Mouse (Mus musculus) kidney, embryonic 16.5 days (tissue): ENCODE measurements around the gene Spock1. TPM values are rescaled to one million over a fixed set of nuclear protein-coding genes. Genes with fewer than 3 reads are reported as not detected.

ENCODE experiments used
- ATAC-seq: fragments of 200-750 bp; cut with Nextera tagmentation; 2 replicates; pipeline ENCODE4 v1.8.0; 2017; ENCODE audit warnings: moderate TSS enrichment; ENCODE audit not compliant: low FRiP score, low TSS enrichment
- H3K27ac ChIP-seq: fragments of 300-500 bp; sonication (generic); 2 replicates; pipeline ENCODE4 v1.5.1; 2014; ENCODE audit warnings: low read length
- H3K27me3 ChIP-seq: fragments of 300-500 bp; sonication (generic); 2 replicates; pipeline ENCODE4 v1.6.1; 2014; ENCODE audit warnings: low read length, control low read depth, mixed read lengths; ENCODE audit not compliant: insufficient read depth
- H3K36me3 ChIP-seq: fragments of 300-500 bp; sonication (generic); 2 replicates; pipeline ENCODE4 v1.6.1; 2014; ENCODE audit warnings: low read length, control low read depth, mixed read lengths; ENCODE audit not compliant: insufficient read depth
- H3K4me1 ChIP-seq: fragments of 300-500 bp; sonication (generic); 2 replicates; pipeline ENCODE4 v1.6.1; 2014; ENCODE audit warnings: low read length, control low read depth, mixed read lengths; ENCODE audit not compliant: insufficient read depth
- H3K4me2 ChIP-seq: fragments of 300-500 bp; sonication (generic); replicated peaks from 2 replicates; pipeline ENCODE4 v1.6.1; 2014; ENCODE audit warnings: low read depth, low read length
- H3K4me3 ChIP-seq: fragments of 300-500 bp; sonication (generic); 2 replicates; pipeline ENCODE4 v1.5.1; 2014; ENCODE audit warnings: mild to moderate bottlenecking, low read length
- H3K9ac ChIP-seq: fragments of 300-500 bp; sonication (generic); replicated peaks from 2 replicates; pipeline ENCODE4 v1.6.1; 2014; ENCODE audit warnings: low read length
- H3K9me3 ChIP-seq: fragments of 300-500 bp; sonication (generic); 2 replicates; pipeline ENCODE4 v1.6.1; 2016; ENCODE audit warnings: low read length, control low read depth
- WGBS: fragments of 180-500 bp; shearing (Covaris S2); extraction: QIAGEN DNeasy Blood & Tissue Kit; methylation state at CpG from one replicate; pipeline ENCODE4 v1.1.7; 2014; 5-methylcytosine and 5-hydroxymethylcytosine counted together
- polyA plus RNA-seq: library from polyadenylated mRNA; unstranded; fragments of >200 nt; fragmentation: Nextera tagmentation; extraction: Ambion mirVana; gene quantifications from 2 replicates; pipeline ENCODE4 v1.2.1, GENCODE M21; 2015

The Spock1 gene
- polyA plus RNA-seq, 1 experiment from 2014 or later = 0.59 TPM

DNA sequence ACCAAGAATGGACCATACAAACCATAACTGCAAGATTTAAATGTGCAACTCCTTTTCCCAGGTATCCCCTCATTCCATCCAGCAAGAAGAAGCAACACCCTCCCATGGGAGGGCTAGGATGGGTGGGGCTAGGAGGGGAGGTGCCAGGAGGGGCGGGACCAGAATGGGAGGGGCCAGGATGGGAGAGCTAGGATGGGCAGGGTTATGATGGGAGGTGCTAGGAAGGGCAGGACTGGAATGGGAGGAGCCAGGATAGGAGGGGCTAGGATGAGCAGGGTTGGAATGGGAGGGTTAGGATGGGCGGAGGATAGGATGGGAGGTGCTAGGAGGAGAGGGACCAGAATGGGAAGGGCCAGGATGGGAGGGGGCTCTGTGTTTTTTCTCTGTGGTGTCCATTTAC, 175.9 kb downstream of the Spock1 start:
- WGBS = 55% methylated on average over 2 of the region's 2 CpGs

DNA sequence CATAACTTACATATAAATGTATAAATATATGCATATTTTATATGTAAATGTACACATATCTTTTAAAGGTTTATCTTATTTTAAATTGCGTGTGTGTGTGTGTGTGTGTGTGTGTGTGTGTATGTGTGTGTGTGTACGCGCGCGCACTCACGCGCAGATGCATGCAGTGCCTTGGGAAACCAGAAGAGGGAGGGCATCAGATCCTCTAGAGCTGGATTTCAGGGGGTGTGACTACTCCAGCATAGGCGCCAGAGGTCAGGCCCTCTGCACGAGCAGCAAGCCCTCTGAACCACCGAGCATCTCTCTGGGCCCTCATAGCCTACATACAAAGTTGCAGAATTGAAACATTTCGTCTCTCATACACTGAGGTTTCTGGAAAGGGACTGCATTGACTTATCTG, 180.4 kb downstream of the Spock1 start:
- 97% methylated on average over 11 of the region's 11 CpGs for WGBS
- H3K27me3 ChIP-seq = no peaks in the 10 kb centered on the region
- no peak overlapping the region for H3K9ac ChIP-seq
- no peak overlapping the region for H3K27ac ChIP-seq
- ATAC-seq = no peak
- H3K36me3 ChIP-seq = no peaks in the 10 kb centered on the region
- no peak overlapping the region for H3K4me2 ChIP-seq
- no peaks in the 10 kb centered on the region for H3K4me1 ChIP-seq
- H3K9me3 ChIP-seq = no peaks in the 10 kb centered on the region
- H3K4me3 ChIP-seq = no peak overlapping the region

More for the DNA sequence above, 175.9 kb downstream of the Spock1 start:
- Histone ChIP-seq H3K4me3 (no peak overlapping the region), H3K4me1 (no peaks in the 10 kb centered on the region), H3K9me3 (no peaks in the 10 kb centered on the region), H3K27me3 (no peaks in the 10 kb centered on the region), H3K36me3 (no peaks in the 10 kb centered on the region), H3K27ac (no peak overlapping the region), H3K4me2 (no peak overlapping the region), H3K9ac (no peak overlapping the region)
- no peak for ATAC-seq

DNA sequence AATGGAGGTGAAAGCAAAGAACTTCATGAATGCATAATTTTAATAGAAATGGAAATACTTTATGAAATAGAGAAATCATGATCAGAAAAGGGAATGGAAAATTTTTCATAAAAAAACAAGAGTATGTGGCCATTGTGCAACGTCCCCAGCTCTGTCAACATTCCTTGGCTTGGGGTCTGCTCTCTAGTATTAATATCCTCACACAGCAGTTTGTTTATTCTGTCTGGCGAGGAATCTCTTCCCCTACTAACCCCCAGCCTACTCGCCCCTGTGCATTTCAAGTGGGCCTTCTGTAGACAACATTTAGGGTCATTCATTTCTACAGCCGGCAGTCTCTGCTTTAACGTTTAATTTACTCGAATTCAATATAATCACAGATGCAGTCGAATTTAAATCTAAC, 181.5 kb downstream of the Spock1 start:
- H3K27me3 ChIP-seq = no peaks in the 10 kb centered on the region
- no peaks in the 10 kb centered on the region for H3K9me3 ChIP-seq
- H3K27ac ChIP-seq = no peak overlapping the region
- 0 out of 2 replicates have a peak, but pooled peaks cover 3% of the 10 kb centered on the region for H3K4me1 ChIP-seq
- H3K4me3 ChIP-seq = no peak overlapping the region
- no peaks in the 10 kb centered on the region for H3K36me3 ChIP-seq
- no peak overlapping the region for H3K4me2 ChIP-seq
- no peak overlapping the region for H3K9ac ChIP-seq
- WGBS = 87% methylated on average over 7 of the region's 7 CpGs
- no peak for ATAC-seq

DNA sequence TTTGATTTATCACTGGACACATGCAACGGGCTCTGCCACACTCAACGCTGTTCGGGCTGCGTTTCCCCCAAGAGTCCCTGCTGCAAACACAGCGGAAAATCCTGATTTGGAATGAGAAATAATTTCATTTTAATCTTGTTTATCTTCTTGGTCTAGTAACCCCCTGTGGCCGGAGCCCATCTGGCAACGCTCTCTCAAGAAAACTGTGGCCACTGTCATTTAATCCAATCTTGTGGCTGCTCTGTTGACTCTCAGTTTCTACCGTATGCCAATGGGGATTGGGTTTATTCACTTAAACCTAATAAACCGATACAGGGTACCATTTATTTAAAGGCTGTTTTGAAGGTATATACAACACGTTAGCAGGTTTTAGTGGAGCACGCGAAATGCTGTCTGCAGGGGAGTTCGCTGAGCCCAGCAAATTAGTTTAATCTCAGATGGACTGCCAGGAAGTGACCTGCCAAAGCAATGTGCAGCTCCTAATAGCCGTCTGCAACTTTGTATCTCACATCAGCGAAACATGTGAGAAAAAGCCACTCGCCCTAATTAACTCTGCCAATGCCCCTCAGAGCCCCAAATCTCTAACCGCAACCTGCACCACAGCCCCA, 185.7 kb downstream of the Spock1 start:
- WGBS = 49% methylated on average over 17 of the region's 17 CpGs
- Histone ChIP-seq H3K9ac (no peak overlapping the region), H3K4me3 (no peak overlapping the region), H3K27me3 (no peaks in the 10 kb centered on the region), H3K4me2 (no peak overlapping the region), H3K36me3 (no peaks in the 10 kb centered on the region), H3K27ac (no peak overlapping the region), H3K4me1 (0 out of 2 replicates have a peak, but pooled peaks cover 3% of the 10 kb centered on the region), H3K9me3 (no peaks in the 10 kb centered on the region)
- ATAC-seq = no peak

DNA sequence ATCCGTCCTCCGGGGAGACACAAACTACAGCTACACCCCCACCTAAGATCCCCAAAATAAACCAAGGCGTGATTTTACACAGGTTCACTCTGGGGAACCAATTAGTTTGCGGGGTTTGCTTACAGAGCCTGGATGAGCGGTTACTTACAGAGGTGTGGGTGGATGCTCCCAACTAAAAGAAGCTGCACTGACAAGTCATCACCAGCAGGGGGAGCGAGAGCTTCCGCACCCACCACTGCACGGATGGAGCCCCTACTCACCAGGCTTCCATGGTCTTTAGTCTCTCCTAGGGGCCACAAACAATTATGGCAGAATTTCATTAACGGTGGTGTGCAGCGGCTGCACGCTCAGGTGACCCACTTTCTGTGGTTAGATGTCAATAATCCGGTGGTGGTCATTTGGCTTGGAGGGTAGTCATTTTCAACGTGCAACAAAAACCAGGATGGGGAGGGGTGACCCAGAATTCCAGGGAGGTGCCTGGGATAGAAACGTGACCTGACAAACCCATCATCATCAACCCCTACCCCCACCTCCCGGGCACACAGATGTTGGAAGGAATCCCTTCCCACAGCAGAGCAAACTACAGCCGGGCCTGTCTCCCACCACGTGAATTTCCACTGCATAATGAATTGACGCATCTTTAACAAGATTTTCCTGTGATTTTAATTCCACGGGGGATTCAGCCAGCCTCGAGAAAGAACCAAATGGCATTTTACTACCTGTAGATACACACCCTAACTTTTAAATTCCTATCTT, 186.4 kb downstream of the Spock1 start:
- WGBS = 60% methylated on average over 20 of the region's 20 CpGs
- Histone ChIP-seq H3K9me3 (no peaks in the 10 kb centered on the region), H3K4me1 (0 out of 2 replicates have a peak, but pooled peaks cover 3% of the 10 kb centered on the region), H3K9ac (no peak overlapping the region), H3K27me3 (no peaks in the 10 kb centered on the region), H3K4me3 (no peak overlapping the region), H3K27ac (no peak overlapping the region), H3K4me2 (no peak overlapping the region), H3K36me3 (no peaks in the 10 kb centered on the region)
- no peak for ATAC-seq

DNA sequence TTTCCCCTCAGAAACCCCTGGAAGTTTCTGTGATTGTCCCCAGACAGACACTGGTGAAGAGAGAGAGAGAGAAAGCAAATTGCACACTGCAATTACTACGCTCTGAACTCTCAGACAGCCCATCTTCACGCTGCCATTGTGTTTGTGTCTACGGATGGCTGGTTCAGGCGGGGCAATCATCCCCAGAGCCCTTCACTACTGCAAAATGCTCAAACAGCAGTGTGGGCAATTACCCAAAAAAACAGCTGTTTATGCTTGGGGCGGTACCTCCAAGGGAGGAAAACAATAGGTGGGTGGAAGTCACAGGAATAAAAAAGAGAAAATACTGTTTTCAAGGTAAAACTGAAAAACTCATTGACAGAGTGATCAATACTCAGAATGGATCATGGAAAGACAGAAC, 190.0 kb downstream of the Spock1 start:
- Histone ChIP-seq H3K36me3 (no peaks in the 10 kb centered on the region), H3K4me2 (no peak overlapping the region), H3K27me3 (no peaks in the 10 kb centered on the region), H3K27ac (no peak overlapping the region), H3K9me3 (no peaks in the 10 kb centered on the region), H3K4me1 (0 out of 2 replicates have a peak, but pooled peaks cover 3% of the 10 kb centered on the region), H3K9ac (no peak overlapping the region), H3K4me3 (no peak overlapping the region)
- 38% methylated on average over 5 of the region's 5 CpGs for WGBS
- ATAC-seq = no peak

DNA sequence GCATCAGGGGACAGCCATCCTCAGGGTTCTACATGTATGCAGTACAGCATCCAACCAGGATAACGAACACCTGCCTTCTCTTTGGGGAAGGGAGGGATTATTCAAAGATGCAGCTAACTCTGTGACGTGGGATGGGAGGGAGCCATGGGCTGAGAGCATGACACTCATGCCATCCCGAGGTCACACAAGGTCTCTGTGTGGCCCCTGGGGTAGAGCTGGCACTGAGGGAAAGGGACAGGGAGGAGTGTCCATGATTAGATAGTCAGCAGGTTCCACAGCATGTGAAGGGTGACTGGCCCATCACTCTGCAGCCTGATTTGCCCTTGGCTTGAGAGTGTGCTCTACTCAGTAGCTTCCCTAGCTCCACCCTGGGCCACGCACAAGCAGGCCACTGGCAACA, 195.2 kb downstream of the Spock1 start:
- Histone ChIP-seq H3K27ac (no peak overlapping the region), H3K36me3 (no peaks in the 10 kb centered on the region), H3K27me3 (no peaks in the 10 kb centered on the region), H3K4me1 (no peaks in the 10 kb centered on the region), H3K4me3 (no peak overlapping the region), H3K4me2 (no peak overlapping the region), H3K9ac (no peak overlapping the region), H3K9me3 (no peaks in the 10 kb centered on the region)
- ATAC-seq = no peak
- 81% methylated on average over 4 of the region's 4 CpGs for WGBS

DNA sequence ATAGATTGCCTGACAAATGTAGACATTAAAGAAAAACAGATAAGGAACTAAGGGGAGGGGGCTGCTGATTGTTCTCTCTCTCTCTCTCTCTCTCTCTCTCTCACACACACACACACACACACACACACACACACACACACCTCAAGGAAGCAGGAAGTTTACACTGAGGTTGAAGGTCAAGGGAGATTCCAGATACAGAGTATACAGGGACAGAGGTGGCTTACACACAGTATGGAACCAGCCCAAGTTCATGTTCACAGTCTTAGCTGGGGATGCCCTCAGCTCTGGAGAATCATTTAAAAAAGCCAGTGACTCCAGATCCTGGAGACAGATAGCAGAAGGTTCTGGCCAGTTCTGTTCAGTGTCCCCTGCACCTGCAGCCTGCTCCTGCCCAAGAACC, 199.7 kb downstream of the Spock1 start:
- Histone ChIP-seq H3K4me1 (no peaks in the 10 kb centered on the region), H3K27me3 (no peaks in the 10 kb centered on the region), H3K9ac (no peak overlapping the region), H3K9me3 (no peaks in the 10 kb centered on the region), H3K4me2 (no peak overlapping the region), H3K4me3 (no peak overlapping the region), H3K27ac (no peak overlapping the region), H3K36me3 (no peaks in the 10 kb centered on the region)
- ATAC-seq = no peak

DNA sequence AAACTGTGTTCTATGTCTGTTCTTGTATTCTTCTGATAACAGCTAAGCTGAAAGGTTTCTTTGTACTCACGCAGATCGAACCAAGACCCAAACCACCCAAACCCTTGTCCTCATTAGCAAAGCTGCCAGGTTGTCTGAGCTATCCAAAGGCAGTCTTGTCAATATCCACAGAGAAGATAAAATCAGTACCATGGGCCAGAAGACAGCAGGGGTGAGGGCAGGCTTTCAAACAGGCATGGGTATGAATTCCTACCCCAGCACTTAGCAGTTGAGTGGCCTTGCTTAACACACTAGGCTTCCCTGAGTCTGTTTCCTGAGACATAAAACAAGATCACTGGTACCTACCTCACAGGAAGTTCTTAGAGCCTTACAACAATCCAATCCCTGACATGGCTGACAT, 205.2 kb downstream of the Spock1 start:
- 95% methylated on average over 2 of the region's 2 CpGs for WGBS

DNA sequence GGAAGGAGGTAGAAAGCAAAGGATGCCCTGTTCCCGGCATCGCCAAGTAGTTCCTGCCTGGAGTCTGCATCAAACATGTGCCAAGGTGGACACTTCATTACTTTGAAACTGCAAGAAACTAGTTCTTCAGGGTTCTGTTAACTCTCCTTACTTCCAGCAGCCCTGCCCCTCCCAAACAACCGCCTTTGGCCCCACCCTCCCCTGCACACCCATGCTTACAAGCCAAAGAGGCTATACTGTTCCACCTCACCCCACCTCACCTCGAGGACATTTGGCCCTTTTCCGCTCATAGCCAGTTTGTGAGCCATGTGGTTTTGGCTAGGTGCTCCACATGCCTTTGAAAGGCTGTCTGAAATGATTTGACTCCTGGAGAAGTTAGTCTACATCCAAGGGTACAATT, 211.4 kb downstream of the Spock1 start:
- no peak overlapping the region for H3K4me2 ChIP-seq
- H3K9me3 ChIP-seq = no peaks in the 10 kb centered on the region
- H3K36me3 ChIP-seq = no peaks in the 10 kb centered on the region
- 56% methylated on average over 5 of the region's 5 CpGs for WGBS
- H3K27ac ChIP-seq = no peak overlapping the region
- no peak for ATAC-seq
- no peaks in the 10 kb centered on the region for H3K27me3 ChIP-seq
- H3K4me1 ChIP-seq = no peaks in the 10 kb centered on the region
- H3K4me3 ChIP-seq = no peak overlapping the region
- H3K9ac ChIP-seq = no peak overlapping the region

More for the DNA sequence above, 205.2 kb downstream of the Spock1 start:
- no peak overlapping the region for H3K4me2 ChIP-seq
- H3K4me3 ChIP-seq = no peak overlapping the region
- H3K27me3 ChIP-seq = no peaks in the 10 kb centered on the region
- no peak overlapping the region for H3K27ac ChIP-seq
- H3K9me3 ChIP-seq = no peaks in the 10 kb centered on the region
- ATAC-seq = no peak
- no peaks in the 10 kb centered on the region for H3K36me3 ChIP-seq
- no peak overlapping the region for H3K9ac ChIP-seq
- H3K4me1 ChIP-seq = no peaks in the 10 kb centered on the region
